Mouse (Mus musculus) testis, adult 2 months (tissue): Measurements from ENCODE around the gene Fndc1. TPM values are rescaled to one million over a fixed set of nuclear protein-coding genes. Genes with fewer than 3 reads are reported as not detected.

Experiments
- H3K27ac ChIP-seq: fragments of 200-500 bp; 2 replicates; pipeline ENCODE4 v1.5.1; 2012; ENCODE audit warnings: low read depth, low read length; ENCODE audit not compliant: control insufficient read depth, insufficient read depth
- H3K27me3 ChIP-seq: fragments of 200-500 bp; 2 replicates; pipeline ENCODE4 v1.6.1; 2012; ENCODE audit warnings: mild to moderate bottlenecking, low read length, moderate library complexity; ENCODE audit not compliant: control insufficient read depth, insufficient read depth
- H3K36me3 ChIP-seq: fragments of 200-500 bp; 2 replicates; pipeline ENCODE4 v1.6.1; 2012; ENCODE audit warnings: mild to moderate bottlenecking, low read length; ENCODE audit not compliant: control insufficient read depth, insufficient read depth
- H3K4me1 ChIP-seq: fragments of 200-500 bp; 2 replicates; pipeline ENCODE4 v1.6.1; 2012; ENCODE audit warnings: low read length; ENCODE audit not compliant: control insufficient read depth, insufficient read depth
- H3K4me3 ChIP-seq: fragments of 200-500 bp; 2 replicates; pipeline ENCODE4 v1.5.1; 2012; ENCODE audit warnings: low read depth, mild to moderate bottlenecking, low read length, moderate library complexity, mixed read lengths; ENCODE audit not compliant: control insufficient read depth
- CTCF ChIP-seq: fragments of 200-500 bp; IDR thresholded peaks from 2 replicates; pipeline ENCODE4 v1.5.1; 2012; ENCODE audit warnings: low read depth, mild to moderate bottlenecking, inconsistent platforms, low read length, moderate library complexity; ENCODE audit not compliant: control insufficient read depth, insufficient read depth, insufficient replicate concordance
- POLR2A ChIP-seq: fragments of 200-500 bp; IDR thresholded peaks from 2 replicates; pipeline ENCODE4 v1.6.1; 2012; ENCODE audit warnings: low read depth, mild to moderate bottlenecking, inconsistent platforms, low read length, moderate library complexity; ENCODE audit not compliant: control insufficient read depth
- polyA plus RNA-seq: library from polyadenylated mRNA; depleted of rRNA; stranded (reverse); fragments of >200 nt; gene quantifications from 2 replicates; pipeline ENCODE4 v1.2.3, GENCODE M21; 2012

Fndc1 gene
- polyA plus RNA-seq, 1 experiment = 0.95 TPM

GRCm38 (mm10) chr17:7820176-7820575 lies 6.9 kb downstream of the Fndc1 start:
- H3K4me3 ChIP-seq = no peak overlapping the region
- TF ChIP-seq POLR2A = no peak
- TF ChIP-seq CTCF = no peak

GRCm38 (mm10) chr17:7816602-7817001 lies 10.5 kb downstream of the Fndc1 start:
- Histone ChIP-seq H3K27ac (no peak overlapping the region), H3K4me3 (no peak overlapping the region), H3K27me3 (no peaks in the 10 kb centered on the region), H3K4me1 (peaks cover 9% of the 10 kb centered on the region), H3K36me3 (no peaks in the 10 kb centered on the region)
- no peak for TF ChIP-seq POLR2A
- TF ChIP-seq CTCF = no peak

More at GRCm38 (mm10) chr17:7820176-7820575, 6.9 kb downstream of the Fndc1 start:
- Histone ChIP-seq H3K27ac (no peak overlapping the region), H3K27me3 (no peaks in the 10 kb centered on the region), H3K4me1 (peaks cover 8% of the 10 kb centered on the region), H3K36me3 (no peaks in the 10 kb centered on the region)

GRCm38 (mm10) chr17:7814433-7814832 lies 12.7 kb downstream of the Fndc1 start:
- no peak overlapping the region for H3K27ac ChIP-seq
- H3K4me3 ChIP-seq = no peak overlapping the region
- no peaks in the 10 kb centered on the region for H3K36me3 ChIP-seq
- no peaks in the 10 kb centered on the region; the same call in 1 of the 2 replicates for H3K27me3 ChIP-seq
- TF ChIP-seq CTCF (no peak), POLR2A (no peak)
- H3K4me1 ChIP-seq = 0 out of 2 replicates have a peak, but pooled peaks cover 2% of the 10 kb centered on the region

GRCm38 (mm10) chr17:7808043-7808442 lies 19.1 kb downstream of the Fndc1 start:
- Histone ChIP-seq H3K4me1 (0 out of 2 replicates have a peak, but pooled peaks cover 2% of the 10 kb centered on the region), H3K4me3 (no peak overlapping the region), H3K36me3 (no peaks in the 10 kb centered on the region), H3K27me3 (no peaks in the 10 kb centered on the region; the same call in 1 of the 2 replicates), H3K27ac (no peak overlapping the region)
- TF ChIP-seq POLR2A (no peak), CTCF (no peak)

- Histone ChIP-seq H3K36me3 (no peaks in the 10 kb centered on the region), H3K4me3 (no peak overlapping the region), H3K4me1 (no peaks in the 10 kb centered on the region), H3K27ac (no peak overlapping the region), H3K27me3 (no peaks in the 10 kb centered on the region)
- no peak for TF ChIP-seq POLR2A
- no peak for TF ChIP-seq CTCF
These were observed 22.0 kb downstream of the Fndc1 start for GRCm38 (mm10) chr17:7805105-7805504.

- Histone ChIP-seq H3K4me1 (no peaks in the 10 kb centered on the region), H3K36me3 (no peaks in the 10 kb centered on the region), H3K4me3 (no peak overlapping the region), H3K27me3 (no peaks in the 10 kb centered on the region), H3K27ac (no peak overlapping the region)
- TF ChIP-seq CTCF (no peak), POLR2A (no peak)
These were observed 24.6 kb downstream of the Fndc1 start for GRCm38 (mm10) chr17:7802483-7802882.

GRCm38 (mm10) chr17:7799894-7800293 lies 27.2 kb downstream of the Fndc1 start:
- Histone ChIP-seq H3K4me1 (no peaks in the 10 kb centered on the region), H3K27me3 (no peaks in the 10 kb centered on the region), H3K27ac (no peak overlapping the region), H3K4me3 (no peak overlapping the region), H3K36me3 (no peaks in the 10 kb centered on the region)
- TF ChIP-seq POLR2A (no peak), CTCF (no peak)

- no peaks in the 10 kb centered on the region for H3K36me3 ChIP-seq
- TF ChIP-seq CTCF (no peak), POLR2A (no peak)
- H3K27me3 ChIP-seq = no peaks in the 10 kb centered on the region
- no peak overlapping the region for H3K4me3 ChIP-seq
- no peak overlapping the region for H3K27ac ChIP-seq
- H3K4me1 ChIP-seq = no peaks in the 10 kb centered on the region
These were observed 31.5 kb downstream of the Fndc1 start for GRCm38 (mm10) chr17:7795584-7795983.
